In genomic region chr17:34959881-34960515, GRCm38 (mm10) we compare ENCODE assay signal across 8 mouse cellular contexts. TPM values are rescaled to one million over a fixed set of nuclear protein-coding genes. Genes with fewer than 3 reads are reported as not detected.
DNase-seq lines count a peak whose midpoint lies in the region; ATAC-seq lines count a peak whose summit lies in the region.

No protein-coding gene starts in this region.

- 0 out of 2 replicates have a peak, but pooled peaks have one; percentile 29 for ATAC-seq in heart, embryonic 11.5 days (replicated peaks; ENCODE audit: insufficient number of reproducible peaks, low FRiP score, low TSS enrichment)
- peak; percentile 35 for ATAC-seq in kidney, embryonic 16.5 days (ENCODE audit: low FRiP score, low TSS enrichment)
- no peak for ATAC-seq in inflammation-experienced regulatory T-cells, adult 6 months

- H3K27me3 ChIP-seq in heart, embryonic 11.5 days (ENCODE audit: control insufficient read depth, insufficient read depth, low read length): peaks cover 6% of the 10 kb centered on the region; the same call in 1 of the 2 replicates
- H3K27me3 ChIP-seq in kidney, embryonic 16.5 days (ENCODE audit: insufficient read depth, low read length): no peaks in the 10 kb centered on the region

- intact Hi-C loops in left cerebral cortex, postnatal 25 days (cut with DNase I): no loop called here

- peak overlapping the region; percentile 80 for H3K9ac ChIP-seq in heart, embryonic 11.5 days (ENCODE audit: low read depth, low read length)
- H3K9ac ChIP-seq in kidney, embryonic 16.5 days (replicated peaks; ENCODE audit: low read length): peak overlapping the region; percentile 83

- peak overlapping the region; percentile 94 for H3K27ac ChIP-seq in heart, embryonic 11.5 days (ENCODE audit: low read depth, low read length)
- H3K27ac ChIP-seq in kidney, embryonic 16.5 days (ENCODE audit: low read length): peak overlapping the region; percentile 99

- DNase-seq in urinary bladder, postnatal 14 days (ENCODE audit: low spot score): peak; percentile 68
- no peak for DNase-seq in urinary bladder, postnatal 25 days (ENCODE audit: low spot score)
- DNase-seq in lung, postnatal 36 days: peak; percentile 64
- no peak for DNase-seq in left cerebral cortex, postnatal 25 days (ENCODE audit: low spot score in 2 of 2)
- no peak for DNase-seq in thymus, postnatal 36 days

- no peaks in the 10 kb centered on the region for H3K36me3 ChIP-seq in heart, embryonic 11.5 days (ENCODE audit: control insufficient read depth, insufficient read depth, low read length)
- H3K36me3 ChIP-seq in kidney, embryonic 16.5 days (ENCODE audit: insufficient read depth, low read length): no peaks in the 10 kb centered on the region

- H3K4me1 ChIP-seq in heart, embryonic 11.5 days (ENCODE audit: control insufficient read depth, insufficient read depth, low read length): peaks cover 7% of the 10 kb centered on the region; the same call in 1 of the 2 replicates
- H3K4me1 ChIP-seq in kidney, embryonic 16.5 days (ENCODE audit: insufficient read depth, low read length): peaks cover 24% of the 10 kb centered on the region

- peak overlapping the region; percentile 84 for H3K4me2 ChIP-seq in heart, embryonic 11.5 days
- H3K4me2 ChIP-seq in kidney, embryonic 16.5 days (replicated peaks; ENCODE audit: low read depth, low read length): peak overlapping the region; percentile 69

- H3K4me3 ChIP-seq in heart, embryonic 11.5 days (ENCODE audit: low read depth, low read length): peak overlapping the region; percentile 58
- H3K4me3 ChIP-seq in kidney, embryonic 16.5 days (ENCODE audit: low read length): peak overlapping the region; percentile 56

- H3K9me3 ChIP-seq in heart, embryonic 11.5 days (replicated peaks; ENCODE audit: control insufficient read depth, low read length): no peaks in the 10 kb centered on the region
- H3K9me3 ChIP-seq in kidney, embryonic 16.5 days (ENCODE audit: low read length): no peaks in the 10 kb centered on the region

- 12% methylated on average over 12 of the region's 12 CpGs for WGBS in heart, embryonic 11.5 days (ENCODE audit: insufficient replicate concordance)
- WGBS in kidney, embryonic 16.5 days: 8% methylated on average over 12 of the region's 12 CpGs

RNA-seq across cellular contexts. Expression of gene Hspa1b, which starts 1.0 kb away (rescaled TPM):
- polyA plus RNA-seq in heart, embryonic 11.5 days (2014; fragmentation: Nextera tagmentation; extraction: Ambion mirVana): 0.48 and 0.50 TPM in 2 replicates
- polyA plus RNA-seq in kidney, embryonic 16.5 days (2015; fragmentation: Nextera tagmentation; extraction: Ambion mirVana): 0.76 and 0.80 TPM in 2 replicates
- polyA plus RNA-seq in inflammation-experienced regulatory T-cells, adult 6 months (2017; shearing (Covaris generic)): under 1 TPM; 0.53 to 0.85 (median 0.80) TPM
- 10 to 100 TPM in 1 of 2 experiments, 1 to 10 TPM in 1; 9.9 to 15.0 TPM for total RNA-seq in left cerebral cortex, postnatal 25 days (2021)

RNA-seq across cellular contexts. Expression of gene Gm20481, which starts 9.7 kb away (rescaled TPM):
- not detected in 2 replicates for polyA plus RNA-seq in heart, embryonic 11.5 days (2014; fragmentation: Nextera tagmentation; extraction: Ambion mirVana)
- polyA plus RNA-seq in kidney, embryonic 16.5 days (2015; fragmentation: Nextera tagmentation; extraction: Ambion mirVana): not detected in 2 replicates
- under 1 TPM in 1 of 3 experiments, not detected in 2; 0.94 TPM for polyA plus RNA-seq in inflammation-experienced regulatory T-cells, adult 6 months (2017; shearing (Covaris generic))
- not detected for total RNA-seq in left cerebral cortex, postnatal 25 days (2021)

RNA-seq across cellular contexts. Expression of gene Hspa1a, which starts 12.0 kb away (rescaled TPM):
- 1.9 and 2.5 TPM in 2 replicates for polyA plus RNA-seq in heart, embryonic 11.5 days (2014; fragmentation: Nextera tagmentation; extraction: Ambion mirVana)
- polyA plus RNA-seq in kidney, embryonic 16.5 days (2015; fragmentation: Nextera tagmentation; extraction: Ambion mirVana): 11.2 and 13.4 TPM in 2 replicates
- 1 to 10 TPM in 2 of 3 experiments, under 1 TPM in 1; 0.74 to 2.3 (median 1.1) TPM for polyA plus RNA-seq in inflammation-experienced regulatory T-cells, adult 6 months (2017; shearing (Covaris generic))
- 10 to 100 TPM; 10.8 to 12.6 TPM for total RNA-seq in left cerebral cortex, postnatal 25 days (2021)

RNA-seq across cellular contexts. Expression of gene Hspa1l, which starts 12.5 kb away (rescaled TPM):
- polyA plus RNA-seq in heart, embryonic 11.5 days (2014; fragmentation: Nextera tagmentation; extraction: Ambion mirVana): 1.7 and 4.0 TPM in 2 replicates
- 1.0 and 1.3 TPM in 2 replicates for polyA plus RNA-seq in kidney, embryonic 16.5 days (2015; fragmentation: Nextera tagmentation; extraction: Ambion mirVana)
- not detected for polyA plus RNA-seq in inflammation-experienced regulatory T-cells, adult 6 months (2017; shearing (Covaris generic))
- under 1 TPM; 0.27 to 0.34 TPM for total RNA-seq in left cerebral cortex, postnatal 25 days (2021)

RNA-seq across cellular contexts. Expression of gene Lsm2, which starts 21.7 kb away (rescaled TPM):
- polyA plus RNA-seq in heart, embryonic 11.5 days (2014; fragmentation: Nextera tagmentation; extraction: Ambion mirVana): 162 and 169 TPM in 2 replicates
- 206 and 230 TPM in 2 replicates for polyA plus RNA-seq in kidney, embryonic 16.5 days (2015; fragmentation: Nextera tagmentation; extraction: Ambion mirVana)
- polyA plus RNA-seq in inflammation-experienced regulatory T-cells, adult 6 months (2017; shearing (Covaris generic)): 10 to 100 TPM; 37.7 to 67.4 (median 40.0) TPM
- total RNA-seq in left cerebral cortex, postnatal 25 days (2021): 10 to 100 TPM; 17.3 to 18.0 TPM

Comparison
In these comparisons a context has a peak if more than half of its experiments do, and no peak if none do; other contexts are left out.
1. DNase-seq: peak in urinary bladder, postnatal 14 days (single experiment) and lung, postnatal 36 days (single experiment); none in urinary bladder, postnatal 25 days (single experiment), left cerebral cortex, postnatal 25 days (0 of 2) and thymus, postnatal 36 days (0 of 2).